Mouse (Mus musculus): ENCODE results near the gene Pxn. TPM values are rescaled to one million over a fixed set of nuclear protein-coding genes. Genes with fewer than 3 reads are reported as not detected.

Pxn gene
- total RNA-seq, 2 experiments from 2014 or later, result 31.8 to 36.1 TPM

- no peak for ATAC-seq (replicated peaks; ENCODE audit: low FRiP score, low TSS enrichment, poor library complexity, severe bottlenecking)
Measured at GRCm38 (mm10) chr5:115545636-115546035, 39.2 kb downstream of the Pxn start.

GRCm38 (mm10) chr5:115546536-115546935 lies 40.1 kb downstream of the Pxn start:
- ATAC-seq (replicated peaks; ENCODE audit: low FRiP score, low TSS enrichment, poor library complexity, severe bottlenecking), result no peak

- ATAC-seq (replicated peaks; ENCODE audit: low FRiP score, low TSS enrichment, poor library complexity, severe bottlenecking), result no peak
Measured at GRCm38 (mm10) chr5:115547014-115547413, 40.5 kb downstream of the Pxn start.

- no peak for ATAC-seq (replicated peaks; ENCODE audit: low FRiP score, low TSS enrichment, poor library complexity, severe bottlenecking)
Measured at GRCm38 (mm10) chr5:115547421-115547820, 40.9 kb downstream of the Pxn start.

GRCm38 (mm10) chr5:115548501-115549285 lies 42.2 kb downstream of the Pxn start:
- ATAC-seq (replicated peaks; ENCODE audit: low FRiP score, low TSS enrichment, poor library complexity, severe bottlenecking), result no peak

GRCm38 (mm10) chr5:115550482-115551005 lies 44.1 kb downstream of the Pxn start:
- ATAC-seq (replicated peaks; ENCODE audit: low FRiP score, low TSS enrichment, poor library complexity, severe bottlenecking), result no peak

- no peak for ATAC-seq (replicated peaks; ENCODE audit: low FRiP score, low TSS enrichment, poor library complexity, severe bottlenecking)
Measured at GRCm38 (mm10) chr5:115551386-115551785, 44.9 kb downstream of the Pxn start.

- ATAC-seq (replicated peaks; ENCODE audit: low FRiP score, low TSS enrichment, poor library complexity, severe bottlenecking), result no peak
Measured at GRCm38 (mm10) chr5:115551799-115552198, 45.3 kb downstream of the Pxn start.

- no peak for ATAC-seq (replicated peaks; ENCODE audit: low FRiP score, low TSS enrichment, poor library complexity, severe bottlenecking)
Measured at GRCm38 (mm10) chr5:115553801-115554420, 47.4 kb downstream of the Pxn start.

GRCm38 (mm10) chr5:115554536-115555291 lies 48.2 kb downstream of the Pxn start:
- ATAC-seq (replicated peaks; ENCODE audit: low FRiP score, low TSS enrichment, poor library complexity, severe bottlenecking), result no peak

- ATAC-seq (replicated peaks; ENCODE audit: low FRiP score, low TSS enrichment, poor library complexity, severe bottlenecking), result 0 out of 2 replicates have a peak, but pooled peaks have one; percentile 27
Measured at GRCm38 (mm10) chr5:115556217-115556616, 49.7 kb downstream of the Pxn start.

GRCm38 (mm10) chr5:115558182-115558794 lies 51.8 kb downstream of the Pxn start:
- no peak for ATAC-seq (replicated peaks; ENCODE audit: low FRiP score, low TSS enrichment, poor library complexity, severe bottlenecking)

GRCm38 (mm10) chr5:115559237-115560101 lies 53.0 kb downstream of the Pxn start, which contains the start of gene Rplp0:
Gene Rplp0 (plus strand): TSS chr5:115559467.
- peak; percentile 98 for ATAC-seq (replicated peaks; ENCODE audit: low FRiP score, low TSS enrichment, poor library complexity, severe bottlenecking)

- ATAC-seq (replicated peaks; ENCODE audit: low FRiP score, low TSS enrichment, poor library complexity, severe bottlenecking), result no peak
Measured at GRCm38 (mm10) chr5:115560336-115560905, 53.9 kb downstream of the Pxn start.

GRCm38 (mm10) chr5:115563771-115564585 lies 57.5 kb downstream of the Pxn start:
- ATAC-seq (replicated peaks; ENCODE audit: low FRiP score, low TSS enrichment, poor library complexity, severe bottlenecking), result no peak

- peak; percentile 56 for ATAC-seq (replicated peaks; ENCODE audit: low FRiP score, low TSS enrichment, poor library complexity, severe bottlenecking)
Measured at GRCm38 (mm10) chr5:115564737-115565393, 58.4 kb downstream of the Pxn start, which contains the start of gene Gcn1l1. Gene Gcn1l1 (plus strand): TSS chr5:115565254.

- ATAC-seq (replicated peaks; ENCODE audit: low FRiP score, low TSS enrichment, poor library complexity, severe bottlenecking), result no peak
Measured at GRCm38 (mm10) chr5:115565403-115565802, 58.9 kb downstream of the Pxn start.
